Mouse (Mus musculus) gastrocnemius, postnatal 10 days (tissue): ENCODE data around the gene Lars2. TPM values are rescaled to one million over a fixed set of nuclear protein-coding genes. Genes with fewer than 3 reads are reported as not detected.

Experiments used
- DNase-seq: peaks from one replicate; pipeline ENCODE4 v3.0.0; 2021; ENCODE audit warnings: mixed read lengths
- total RNA-seq, 2 experiments: library from RNA; stranded (reverse); gene quantifications; 2 replicates each; pipeline ENCODE4 v1.2.3; 2021

Gene Lars2
- total RNA-seq, 2 experiments from 2014 or later: 42.8 to 125 TPM

- DNase-seq: no peak
Observed at GRCm38 (mm10) chr9:123507380-123507779, 140.7 kb downstream of the Lars2 start.

- DNase-seq: no peak
Observed at GRCm38 (mm10) chr9:123508986-123509385, 142.3 kb downstream of the Lars2 start.

- no peak for DNase-seq
Observed at GRCm38 (mm10) chr9:123509638-123510604, 143.2 kb downstream of the Lars2 start.

GRCm38 (mm10) chr9:123510926-123511325 is 144.2 kb downstream of the Lars2 start:
- no peak for DNase-seq

Other genes with a start within 250 kb of the Lars2 start
- gene Clec3b, start 216.0 kb upstream of the Lars2 start, total RNA-seq: 100 to 1,000 TPM in 1 of 2 experiments, 10 to 100 TPM in 1; 92.5 to 112 TPM
- not detected for gene Cdcp1, start 150.9 kb upstream of the Lars2 start, total RNA-seq
- gene Tmem158, start 106.2 kb upstream of the Lars2 start, total RNA-seq: 1 to 10 TPM; 6.9 to 8.2 TPM
- gene Limd1, start 111.8 kb downstream of the Lars2 start, total RNA-seq: 10 to 100 TPM; 34.7 to 35.3 TPM
- 10 to 100 TPM; 21.7 to 24.0 TPM for gene Sacm1l, start 162.8 kb downstream of the Lars2 start, total RNA-seq